9 mouse cellular contexts compared by ENCODE assay signal in genomic region chr9:99846820-99847219, GRCm38 (mm10). TPM values are rescaled to one million over a fixed set of nuclear protein-coding genes. Genes with fewer than 3 reads are reported as not detected.
A peak's percentile ranks its signal among the peaks of the same experiment; 100 is the strongest.
DNase-seq lines count a peak whose midpoint lies in the region; ATAC-seq and TF ChIP-seq lines count a peak whose summit lies in the region.
"Had no signal": no experiment of that assay in that cellular context is flagged by ENCODE, and none has a peak within 500 bp of the region (broad histone marks: within the 10 kb centered on the region; RNA-seq: fewer than 3 reads in every experiment).

No protein-coding gene starts in this region.

- peak; percentile 92 for DNase-seq in hindbrain, embryonic 11.5 days (ENCODE audit: low spot score)
- peak; percentile 31 for DNase-seq in adrenal gland, adult 2 months
- DNase-seq in embryo, embryonic 11.5 days (ENCODE audit: low read depth, low spot score): peak; percentile 73
- DNase-seq in heart, postnatal 0 days (ENCODE audit: low spot score): peak; percentile 76
- peak; percentile 64 to 87 for DNase-seq in layer of hippocampus, postnatal 25 days (ENCODE audit: extremely low spot score in 1 of 2, low spot score in 1 of 2)
- peak; percentile 87 for DNase-seq in mesoderm, embryonic 11.5 days (ENCODE audit: low read depth, low spot score)

- WGBS in hindbrain, embryonic 11.5 days: under 1% methylated on average over 4 of the region's 4 CpGs
- WGBS in hindbrain, embryonic 13.5 days: 2% methylated on average over 4 of the region's 4 CpGs
- WGBS in heart, postnatal 0 days: under 1% methylated on average over 4 of the region's 4 CpGs

- no peak for TF ChIP-seq EP300 in heart, postnatal 0 days (IDR thresholded peaks at IDR 0.05; ENCODE audit: low read depth)

- no peak for TF ChIP-seq POLR2A in testis, adult 2 months (IDR thresholded peaks at IDR 0.05; ENCODE audit: control insufficient read depth, low read depth, low read length)

- H3K27me3 ChIP-seq in hindbrain, embryonic 11.5 days (ENCODE audit: control insufficient read depth, insufficient read depth, low read length): no peaks in the 10 kb centered on the region
- no peaks in the 10 kb centered on the region for H3K27me3 ChIP-seq in hindbrain, embryonic 13.5 days
- no peaks in the 10 kb centered on the region for H3K27me3 ChIP-seq in heart, postnatal 0 days (ENCODE audit: control insufficient read depth, insufficient read depth, low read length)
- no peaks in the 10 kb centered on the region for H3K27me3 ChIP-seq in testis, adult 2 months (ENCODE audit: control insufficient read depth, insufficient read depth, low read length)

- TF ChIP-seq CTCF in heart, postnatal 0 days (IDR thresholded peaks at IDR 0.05; ENCODE audit: low read depth): peak; percentile 93
- peak; percentile 83; the same call in 1 of the 2 replicates for TF ChIP-seq CTCF in testis, adult 2 months (IDR thresholded peaks at IDR 0.05; ENCODE audit: control insufficient read depth, insufficient read depth, insufficient replicate concordance, low read depth, low read length)

- no peaks in the 10 kb centered on the region for H3K9me3 ChIP-seq in hindbrain, embryonic 11.5 days (ENCODE audit: control insufficient read depth, low read length)
- H3K9me3 ChIP-seq in hindbrain, embryonic 13.5 days: no peaks in the 10 kb centered on the region
- no peaks in the 10 kb centered on the region for H3K9me3 ChIP-seq in heart, postnatal 0 days (replicated peaks; ENCODE audit: control insufficient read depth, low read length)

- H3K27ac ChIP-seq in hindbrain, embryonic 11.5 days (ENCODE audit: low read depth, low read length): no peak overlapping the region
- no peak overlapping the region for H3K27ac ChIP-seq in hindbrain, embryonic 13.5 days
- H3K27ac ChIP-seq in heart, postnatal 0 days (ENCODE audit: low read depth): no peak overlapping the region
- no peak overlapping the region for H3K27ac ChIP-seq in testis, adult 2 months (ENCODE audit: control insufficient read depth, insufficient read depth, low read depth, low read length)

- H3K4me2 ChIP-seq in hindbrain, embryonic 11.5 days (replicated peaks; ENCODE audit: low read depth, low read length): no peak overlapping the region
- no peak overlapping the region for H3K4me2 ChIP-seq in hindbrain, embryonic 13.5 days
- H3K4me2 ChIP-seq in heart, postnatal 0 days (ENCODE audit: low read depth, low read length): no peak overlapping the region

- ATAC-seq in hindbrain, embryonic 11.5 days (ENCODE audit: low FRiP score): no peak
- no peak for ATAC-seq in hindbrain, embryonic 13.5 days (ENCODE audit: low FRiP score)
- no peak for ATAC-seq in heart, postnatal 0 days (ENCODE audit: insufficient read depth, low read depth)

- H3K4me1 ChIP-seq in hindbrain, embryonic 11.5 days (replicated peaks; ENCODE audit: control insufficient read depth, insufficient read depth, low read length): no peaks in the 10 kb centered on the region
- no peaks in the 10 kb centered on the region for H3K4me1 ChIP-seq in hindbrain, embryonic 13.5 days (replicated peaks)
- no peaks in the 10 kb centered on the region for H3K4me1 ChIP-seq in heart, postnatal 0 days (ENCODE audit: control insufficient read depth, insufficient read depth)
- H3K4me1 ChIP-seq in testis, adult 2 months (ENCODE audit: control insufficient read depth, insufficient read depth, low read length): no peaks in the 10 kb centered on the region

- no peak overlapping the region for H3K4me3 ChIP-seq in hindbrain, embryonic 11.5 days (ENCODE audit: low read depth, low read length)
- H3K4me3 ChIP-seq in hindbrain, embryonic 13.5 days: no peak overlapping the region
- H3K4me3 ChIP-seq in heart, postnatal 0 days (ENCODE audit: low read depth, low read length): no peak overlapping the region
- no peak overlapping the region for H3K4me3 ChIP-seq in testis, adult 2 months (ENCODE audit: control insufficient read depth, low read depth, low read length)

- no peaks in the 10 kb centered on the region for H3K36me3 ChIP-seq in hindbrain, embryonic 11.5 days (ENCODE audit: control insufficient read depth, insufficient read depth, low read length)
- H3K36me3 ChIP-seq in hindbrain, embryonic 13.5 days: no peaks in the 10 kb centered on the region
- no peaks in the 10 kb centered on the region for H3K36me3 ChIP-seq in heart, postnatal 0 days (replicated peaks; ENCODE audit: control insufficient read depth, insufficient read depth, low read length)
- H3K36me3 ChIP-seq in testis, adult 2 months (ENCODE audit: control insufficient read depth, insufficient read depth, low read length): no peaks in the 10 kb centered on the region

- no peak overlapping the region for H3K9ac ChIP-seq in hindbrain, embryonic 11.5 days (ENCODE audit: low read depth, low read length)
- no peak overlapping the region for H3K9ac ChIP-seq in hindbrain, embryonic 13.5 days
- H3K9ac ChIP-seq in heart, postnatal 0 days (replicated peaks; ENCODE audit: low read depth, low read length): no peak overlapping the region

RNA-seq across cellular contexts. Expression of gene Sox14, which starts 29.1 kb away (rescaled TPM):
- 4.4 and 6.6 TPM in 2 replicates for polyA plus RNA-seq in hindbrain, embryonic 11.5 days (2014; fragmentation: Nextera tagmentation; extraction: Ambion mirVana)
- polyA plus RNA-seq in hindbrain, embryonic 13.5 days (2015; fragmentation: Nextera tagmentation; extraction: Ambion mirVana): 23.9 and 24.5 TPM in 2 replicates
- total RNA-seq in adrenal gland, adult 2 months (2021): not detected
- polyA plus RNA-seq in adrenal gland, adult 2 months (2012; rRNA removed): not detected in 2 replicates
- not detected in 2 replicates for total RNA-seq in heart, postnatal 0 days (2014; rRNA removed; ENCODE audit: low replicate concordance)
- polyA plus RNA-seq in heart, postnatal 0 days (2015; fragmentation: Nextera tagmentation; extraction: Ambion mirVana): not detected in 2 replicates
- total RNA-seq in layer of hippocampus, postnatal 25 days (2021): not detected
- polyA plus RNA-seq in testis, adult 2 months (2012; rRNA removed): 0.30 and 0.33 TPM in 2 replicates
- total RNA-seq: adrenal gland, postnatal 4 days had no signal

Comparison
In these comparisons a context has a peak if more than half of its experiments do, and no peak if none do; other contexts are left out.
1. DNase-seq: peak in every context shown above with its lines; median percentile 92 in hindbrain, embryonic 11.5 days; 87 in mesoderm, embryonic 11.5 days; 76 in heart, postnatal 0 days; 76 in layer of hippocampus, postnatal 25 days; 73 in embryo, embryonic 11.5 days; 31 in adrenal gland, adult 2 months.